Mouse (Mus musculus): Measurements from ENCODE around the gene Upk3b. TPM values are rescaled to one million over a fixed set of nuclear protein-coding genes. Genes with fewer than 3 reads are reported as not detected.
A peak's percentile ranks its signal among the peaks of the same experiment; 100 is the strongest.

The Upk3b gene
- polyA plus RNA-seq, 1 experiment = 1.4 TPM

DNA sequence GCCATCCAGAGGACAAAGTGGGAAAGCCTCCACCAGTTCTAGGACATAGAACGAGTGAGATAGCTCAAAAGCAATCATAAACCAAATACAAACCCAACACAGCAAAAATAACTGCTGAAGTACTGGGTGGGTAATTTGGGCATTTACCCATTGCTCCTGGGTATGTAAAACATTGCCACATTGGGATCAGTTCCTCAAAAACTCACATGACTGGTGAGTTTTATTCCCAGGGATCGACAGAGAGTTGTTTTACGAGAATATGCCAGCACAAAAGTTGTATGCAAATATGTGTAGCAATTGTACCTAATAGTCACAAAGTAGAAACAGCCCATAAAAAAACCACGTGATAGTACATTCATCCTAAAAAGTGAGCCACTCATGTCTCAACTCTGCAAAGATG is 3.4 kb upstream of the Upk3b start:
- Histone ChIP-seq H3K4me3 (ENCODE audit: low read depth, low read length) (no peak overlapping the region), H3K27me3 (ENCODE audit: control insufficient read depth, insufficient read depth, low read length) (no peaks in the 10 kb centered on the region), H3K27ac (ENCODE audit: insufficient read depth, low read depth, low read length) (no peak overlapping the region), H3K4me1 (ENCODE audit: control insufficient read depth, insufficient read depth, insufficient read length, low read length) (peaks cover 7% of the 10 kb centered on the region), H3K36me3 (ENCODE audit: control insufficient read depth, insufficient read depth, low read length) (peaks cover 15% of the 10 kb centered on the region)
- WGBS = 56% methylated on average over 4 of the region's 4 CpGs
- no peak for TF ChIP-seq CTCF (IDR thresholded peaks at IDR 0.05; ENCODE audit: extremely low read depth, insufficient read length, insufficient replicate concordance, low read depth, low read length)
- TF ChIP-seq POLR2A (IDR thresholded peaks at IDR 0.05; ENCODE audit: low read depth, low read length) = no peak

DNA sequence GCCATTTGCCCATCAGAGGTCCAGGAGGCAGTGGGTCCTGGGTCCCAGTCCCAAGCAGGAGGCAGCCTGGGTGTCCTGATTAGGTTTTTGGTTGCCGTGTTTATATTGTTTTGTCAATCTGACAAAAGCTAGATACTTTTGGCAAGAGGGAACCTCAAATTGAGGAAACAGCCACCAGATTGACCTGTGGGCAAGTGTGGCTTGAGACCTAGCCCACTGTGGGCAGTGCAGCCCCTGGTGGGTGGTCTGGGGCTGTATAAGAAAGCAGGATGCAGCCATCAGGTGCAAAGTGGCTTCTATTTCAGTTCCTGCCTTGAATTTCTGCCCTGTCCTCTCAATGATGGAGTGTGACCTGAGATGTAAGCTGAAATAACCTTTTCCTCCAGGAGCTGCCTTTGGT is 3.0 kb upstream of the Upk3b start:
- WGBS = 64% methylated on average over 1 of the region's 1 CpGs
- Histone ChIP-seq H3K4me3 (ENCODE audit: low read depth, low read length) (no peak overlapping the region), H3K36me3 (ENCODE audit: control insufficient read depth, insufficient read depth, low read length) (peaks cover 15% of the 10 kb centered on the region), H3K4me1 (ENCODE audit: control insufficient read depth, insufficient read depth, insufficient read length, low read length) (peaks cover 9% of the 10 kb centered on the region), H3K27me3 (ENCODE audit: control insufficient read depth, insufficient read depth, low read length) (no peaks in the 10 kb centered on the region), H3K27ac (ENCODE audit: insufficient read depth, low read depth, low read length) (no peak overlapping the region)
- no peak for TF ChIP-seq POLR2A (IDR thresholded peaks at IDR 0.05; ENCODE audit: low read depth, low read length)
- TF ChIP-seq CTCF (IDR thresholded peaks at IDR 0.05; ENCODE audit: extremely low read depth, insufficient read length, insufficient replicate concordance, low read depth, low read length) = no peak

DNA sequence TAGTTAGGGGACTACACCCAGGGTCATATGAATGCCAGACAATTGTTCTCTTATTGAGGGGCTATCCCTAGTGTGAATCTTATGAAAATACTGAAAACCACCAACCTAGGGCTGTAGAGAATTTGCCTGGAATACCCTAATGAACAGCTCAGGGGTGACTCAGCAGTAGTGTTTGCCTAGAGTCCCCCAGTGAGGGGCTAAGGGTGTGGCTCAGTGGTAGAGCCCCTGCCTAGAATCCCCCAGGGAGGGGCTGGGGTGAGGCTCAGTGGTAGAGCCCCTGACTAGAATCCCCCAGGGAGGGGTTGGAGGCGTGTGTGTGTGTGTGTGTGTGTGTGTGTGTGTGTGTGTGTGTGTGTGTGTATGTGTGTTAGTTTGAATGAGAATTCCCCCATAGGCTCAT is 1.6 kb upstream of the Upk3b start:
- Histone ChIP-seq H3K4me3 (ENCODE audit: low read depth, low read length) (no peak overlapping the region), H3K4me1 (ENCODE audit: control insufficient read depth, insufficient read depth, insufficient read length, low read length) (peaks cover 9% of the 10 kb centered on the region), H3K27me3 (ENCODE audit: control insufficient read depth, insufficient read depth, low read length) (no peaks in the 10 kb centered on the region), H3K36me3 (ENCODE audit: control insufficient read depth, insufficient read depth, low read length) (peaks cover 6% of the 10 kb centered on the region; the same call in 1 of the 2 replicates), H3K27ac (ENCODE audit: insufficient read depth, low read depth, low read length) (no peak overlapping the region)
- WGBS = 100% methylated on average over 1 of the region's 1 CpGs
- TF ChIP-seq CTCF (IDR thresholded peaks at IDR 0.05; ENCODE audit: extremely low read depth, insufficient read length, insufficient replicate concordance, low read depth, low read length) = no peak
- no peak for TF ChIP-seq POLR2A (IDR thresholded peaks at IDR 0.05; ENCODE audit: low read depth, low read length)

DNA sequence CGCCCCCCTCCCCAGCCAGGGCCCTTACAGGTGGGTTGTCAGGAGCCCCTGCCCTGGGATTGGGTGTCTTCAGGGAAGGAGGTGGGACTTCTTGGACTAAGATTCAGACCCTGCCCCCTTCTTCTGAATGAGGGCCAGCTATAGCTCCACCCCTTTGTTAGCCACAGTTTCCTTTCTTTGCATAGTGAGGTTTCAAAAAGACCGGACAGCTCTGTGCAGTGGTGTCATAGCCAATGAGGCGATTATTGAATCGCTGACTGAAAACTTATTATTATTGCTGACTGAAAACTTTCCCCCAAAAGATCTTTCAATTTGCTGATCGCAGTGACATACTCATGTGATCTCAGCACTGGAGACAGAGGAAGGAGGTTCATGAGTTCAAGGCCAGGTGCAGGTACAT is 1.9 kb downstream of the Upk3b start:
- no peak overlapping the region for H3K4me3 ChIP-seq (ENCODE audit: low read depth, low read length)
- no peaks in the 10 kb centered on the region for H3K36me3 ChIP-seq (ENCODE audit: control insufficient read depth, insufficient read depth, low read length)
- H3K4me1 ChIP-seq (ENCODE audit: control insufficient read depth, insufficient read depth, insufficient read length, low read length) = peaks cover 9% of the 10 kb centered on the region
- TF ChIP-seq CTCF (IDR thresholded peaks at IDR 0.05; ENCODE audit: extremely low read depth, insufficient read length, insufficient replicate concordance, low read depth, low read length) = no peak
- no peak for TF ChIP-seq POLR2A (IDR thresholded peaks at IDR 0.05; ENCODE audit: low read depth, low read length)
- no peak overlapping the region for H3K27ac ChIP-seq (ENCODE audit: insufficient read depth, low read depth, low read length)
- 62% methylated on average over 5 of the region's 5 CpGs for WGBS
- no peaks in the 10 kb centered on the region for H3K27me3 ChIP-seq (ENCODE audit: control insufficient read depth, insufficient read depth, low read length)

DNA sequence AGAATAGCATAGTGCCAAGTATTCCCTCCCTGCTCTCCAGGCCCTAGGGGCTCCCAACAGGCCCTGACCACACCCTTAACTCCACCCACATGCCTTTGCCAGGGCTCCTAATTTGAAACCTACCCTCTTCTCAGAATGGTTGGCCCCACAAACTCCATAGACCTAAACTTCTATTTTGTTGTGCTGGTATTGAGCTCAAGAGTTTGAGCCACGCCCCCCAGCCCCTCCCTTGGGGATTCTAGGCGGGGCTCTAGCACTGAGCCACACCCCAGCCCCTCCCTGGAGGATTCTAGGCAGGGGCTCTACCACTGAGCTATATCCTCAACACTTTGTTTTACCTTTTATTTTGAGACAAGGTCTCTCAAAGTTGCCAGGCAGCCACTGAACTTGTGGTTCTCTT is 3.0 kb downstream of the Upk3b start:
- H3K27ac ChIP-seq (ENCODE audit: insufficient read depth, low read depth, low read length) = no peak overlapping the region
- H3K4me1 ChIP-seq (ENCODE audit: control insufficient read depth, insufficient read depth, insufficient read length, low read length) = peaks cover 9% of the 10 kb centered on the region
- no peak overlapping the region for H3K4me3 ChIP-seq (ENCODE audit: low read depth, low read length)
- H3K27me3 ChIP-seq (ENCODE audit: control insufficient read depth, insufficient read depth, low read length) = no peaks in the 10 kb centered on the region
- H3K36me3 ChIP-seq (ENCODE audit: control insufficient read depth, insufficient read depth, low read length) = no peaks in the 10 kb centered on the region
- TF ChIP-seq CTCF (IDR thresholded peaks at IDR 0.05; ENCODE audit: extremely low read depth, insufficient read length, insufficient replicate concordance, low read depth, low read length) = no peak
- no peak for TF ChIP-seq POLR2A (IDR thresholded peaks at IDR 0.05; ENCODE audit: low read depth, low read length)
- WGBS = 49% methylated on average over 2 of the region's 2 CpGs

DNA sequence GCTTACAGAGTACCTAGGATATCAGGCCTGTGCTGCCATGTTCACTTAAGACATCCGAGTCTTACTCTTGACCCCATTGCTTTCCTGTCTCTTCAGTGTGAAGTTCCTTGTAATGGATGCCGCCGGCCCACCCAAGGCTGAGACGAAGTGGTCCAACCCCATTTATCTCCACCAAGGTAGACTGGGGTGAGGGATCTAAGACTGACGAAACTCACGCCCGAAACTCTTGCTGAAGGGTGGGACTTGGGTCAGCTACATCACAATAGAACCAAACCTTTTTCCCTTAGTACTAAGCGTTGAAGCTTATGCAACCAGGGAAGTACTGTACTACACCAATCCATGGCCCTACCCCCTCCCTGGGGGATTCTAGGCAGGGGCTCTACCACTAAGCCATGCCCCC is 3.4 kb downstream of the Upk3b start:
- Histone ChIP-seq H3K27ac (ENCODE audit: insufficient read depth, low read depth, low read length) (no peak overlapping the region), H3K4me1 (ENCODE audit: control insufficient read depth, insufficient read depth, insufficient read length, low read length) (peaks cover 9% of the 10 kb centered on the region), H3K36me3 (ENCODE audit: control insufficient read depth, insufficient read depth, low read length) (no peaks in the 10 kb centered on the region), H3K4me3 (ENCODE audit: low read depth, low read length) (no peak overlapping the region), H3K27me3 (ENCODE audit: control insufficient read depth, insufficient read depth, low read length) (no peaks in the 10 kb centered on the region)
- no peak for TF ChIP-seq POLR2A (IDR thresholded peaks at IDR 0.05; ENCODE audit: low read depth, low read length)
- TF ChIP-seq CTCF (IDR thresholded peaks at IDR 0.05; ENCODE audit: extremely low read depth, insufficient read length, insufficient replicate concordance, low read depth, low read length) = no peak
- WGBS = 92% methylated on average over 8 of the region's 8 CpGs

DNA sequence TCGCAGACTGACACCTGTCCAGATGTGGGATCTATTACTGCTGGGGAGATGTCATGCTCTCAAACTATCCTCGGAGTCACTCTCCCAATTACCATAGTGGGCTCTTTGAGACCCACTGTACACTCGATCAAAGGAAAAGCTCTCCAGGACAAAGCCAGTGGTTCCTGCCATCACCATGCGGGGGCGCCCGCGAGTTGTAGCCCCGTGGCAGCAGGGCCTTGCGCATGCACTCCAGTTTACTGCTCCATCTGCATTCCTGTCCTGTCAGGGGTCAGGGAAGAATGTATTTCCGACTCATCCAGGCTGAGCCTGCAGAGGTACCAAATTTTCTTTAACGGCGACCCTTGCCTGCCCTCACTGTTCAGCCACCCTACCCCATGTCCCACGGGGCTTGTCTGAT is 6.6 kb downstream of the Upk3b start:
- 67% methylated on average over 13 of the region's 13 CpGs for WGBS
- no peak overlapping the region for H3K4me3 ChIP-seq (ENCODE audit: low read depth, low read length)
- no peaks in the 10 kb centered on the region for H3K27me3 ChIP-seq (ENCODE audit: control insufficient read depth, insufficient read depth, low read length)
- no peak overlapping the region for H3K27ac ChIP-seq (ENCODE audit: insufficient read depth, low read depth, low read length)
- H3K4me1 ChIP-seq (ENCODE audit: control insufficient read depth, insufficient read depth, insufficient read length, low read length) = peaks cover 2% of the 10 kb centered on the region; the same call in 1 of the 2 replicates
- TF ChIP-seq CTCF (IDR thresholded peaks at IDR 0.05; ENCODE audit: extremely low read depth, insufficient read length, insufficient replicate concordance, low read depth, low read length) (no peak), POLR2A (IDR thresholded peaks at IDR 0.05; ENCODE audit: low read depth, low read length) (no peak)
- no peaks in the 10 kb centered on the region for H3K36me3 ChIP-seq (ENCODE audit: control insufficient read depth, insufficient read depth, low read length)

DNA sequence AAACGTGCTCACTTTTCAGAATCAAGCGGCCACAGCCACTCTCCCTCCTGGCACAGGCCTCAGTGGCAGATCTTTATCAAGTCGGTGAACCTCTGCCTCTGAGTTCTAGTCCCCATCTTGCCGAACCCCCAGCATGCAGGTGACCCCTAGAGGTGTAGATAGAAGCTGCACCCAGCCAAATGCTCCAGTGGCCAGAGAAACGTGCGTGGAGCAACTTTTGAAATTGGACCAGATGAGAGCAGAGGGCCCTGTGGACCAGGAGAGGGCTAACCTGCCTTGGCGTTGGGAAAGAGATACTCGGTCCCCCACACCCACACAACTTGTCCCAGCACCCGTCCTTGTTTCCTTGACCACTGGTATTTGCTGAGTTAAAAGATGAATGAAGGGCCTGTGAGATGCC is 7.1 kb downstream of the Upk3b start:
- TF ChIP-seq POLR2A (IDR thresholded peaks at IDR 0.05; ENCODE audit: low read depth, low read length) (no peak), CTCF (IDR thresholded peaks at IDR 0.05; ENCODE audit: extremely low read depth, insufficient read length, insufficient replicate concordance, low read depth, low read length) (peak; percentile 48; the same call in 1 of the 2 replicates)
- 30% methylated on average over 9 of the region's 9 CpGs for WGBS
- H3K4me1 ChIP-seq (ENCODE audit: control insufficient read depth, insufficient read depth, insufficient read length, low read length) = no peaks in the 10 kb centered on the region; the same call in 1 of the 2 replicates
- H3K4me3 ChIP-seq (ENCODE audit: low read depth, low read length) = no peak overlapping the region
- H3K27me3 ChIP-seq (ENCODE audit: control insufficient read depth, insufficient read depth, low read length) = no peaks in the 10 kb centered on the region
- no peaks in the 10 kb centered on the region for H3K36me3 ChIP-seq (ENCODE audit: control insufficient read depth, insufficient read depth, low read length)
- no peak overlapping the region for H3K27ac ChIP-seq (ENCODE audit: insufficient read depth, low read depth, low read length)
